Mouse (Mus musculus) liver, embryonic 11.5 days (tissue): Measurements from ENCODE around the gene Zfp879. TPM values are rescaled to one million over a fixed set of nuclear protein-coding genes. Genes with fewer than 3 reads are reported as not detected.

Experiments
- ATAC-seq: fragments of 200-750 bp; cut with Nextera tagmentation; replicated peaks from 2 replicates; pipeline ENCODE4 v1.8.0; 2017; ENCODE audit warnings: moderate number of reproducible peaks, mild to moderate bottlenecking, moderate TSS enrichment, moderate library complexity; ENCODE audit not compliant: low FRiP score
- DNase-seq: peaks from one replicate; pipeline ENCODE4 v3.0.0-alpha.2; 2017; ENCODE audit warnings: low spot score
- H3K27ac ChIP-seq: fragments of 300-500 bp; sonication (generic); 2 replicates; pipeline ENCODE4 v1.5.1; 2014; ENCODE audit warnings: mild to moderate bottlenecking, low read depth, low read length, control low read depth
- H3K27me3 ChIP-seq: fragments of 300-500 bp; sonication (generic); replicated peaks from 2 replicates; pipeline ENCODE4 v1.6.1; 2014; ENCODE audit warnings: low read length, mixed read lengths; ENCODE audit not compliant: control insufficient read depth, insufficient read depth
- H3K36me3 ChIP-seq: fragments of 300-500 bp; sonication (generic); 2 replicates; pipeline ENCODE4 v1.6.1; 2014; ENCODE audit warnings: mild to moderate bottlenecking, low read length, moderate library complexity, mixed read lengths; ENCODE audit not compliant: control insufficient read depth, insufficient read depth
- H3K4me1 ChIP-seq: fragments of 300-500 bp; sonication (generic); replicated peaks from 2 replicates; pipeline ENCODE4 v1.6.1; 2014; ENCODE audit warnings: low read length, mixed read lengths; ENCODE audit not compliant: control insufficient read depth, insufficient read depth
- H3K4me2 ChIP-seq: fragments of 300-500 bp; sonication (generic); 2 replicates; pipeline ENCODE4 v1.6.1; 2014; ENCODE audit warnings: mild to moderate bottlenecking, control low read depth, moderate library complexity
- H3K4me3 ChIP-seq: fragments of 300-500 bp; sonication (generic); 2 replicates; pipeline ENCODE4 v1.5.1; 2014; ENCODE audit warnings: low read depth, low read length, control low read depth
- H3K9ac ChIP-seq: fragments of 300-500 bp; sonication (generic); 2 replicates; pipeline ENCODE4 v1.6.1; 2014; ENCODE audit warnings: low read depth, low read length, control low read depth
- H3K9me3 ChIP-seq: fragments of 300-500 bp; sonication (generic); 2 replicates; pipeline ENCODE4 v1.6.1; 2016; ENCODE audit warnings: low read length, inconsistent platforms, mixed read lengths; ENCODE audit not compliant: control insufficient read depth
- WGBS: fragments of 180-500 bp; shearing (Covaris S2); extraction: QIAGEN DNeasy Blood & Tissue Kit; methylation state at CpG from one replicate; pipeline ENCODE4 v1.1.7; 2014; 5-methylcytosine and 5-hydroxymethylcytosine counted together
- polyA plus RNA-seq: library from polyadenylated mRNA; unstranded; fragments of >200 nt; fragmentation: Nextera tagmentation; extraction: Ambion mirVana; gene quantifications from 2 replicates; pipeline ENCODE4 v1.2.1, GENCODE M21; 2014

Gene Zfp879
- polyA plus RNA-seq, 1 experiment from 2014 or later: 0.36 TPM

DNA sequence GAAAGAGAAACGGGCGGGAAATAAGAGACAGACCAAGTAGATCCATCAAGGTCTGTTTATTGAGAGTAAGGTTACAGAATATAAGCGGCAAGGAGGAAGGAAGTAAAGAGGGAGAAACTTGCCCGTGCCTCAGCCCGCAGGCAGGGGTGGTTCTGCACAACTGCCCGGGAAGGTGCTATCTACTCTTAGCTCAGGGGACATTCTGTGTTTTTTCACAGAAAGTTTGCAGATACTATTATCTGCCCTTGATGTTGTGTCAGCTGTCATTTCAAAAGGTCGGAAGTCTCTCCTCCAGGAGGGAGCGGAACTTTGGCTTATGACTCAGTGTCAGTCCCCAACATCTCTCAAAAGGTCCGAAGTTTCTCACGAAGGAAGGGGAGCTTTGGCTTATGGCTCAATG is 8.0 kb upstream of the Zfp879 start:
- WGBS: 3% methylated on average over 10 of the region's 10 CpGs
- ATAC-seq (no peak), DNase-seq (no peak)
- H3K27ac ChIP-seq: no peak overlapping the region
- no peak overlapping the region for H3K4me2 ChIP-seq
- H3K9me3 ChIP-seq: no peaks in the 10 kb centered on the region
- H3K4me3 ChIP-seq: no peak overlapping the region
- no peaks in the 10 kb centered on the region for H3K36me3 ChIP-seq
- H3K4me1 ChIP-seq: no peaks in the 10 kb centered on the region; the same call in 1 of the 2 replicates
- H3K9ac ChIP-seq: no peak overlapping the region
- H3K27me3 ChIP-seq: peaks cover 56% of the 10 kb centered on the region

DNA sequence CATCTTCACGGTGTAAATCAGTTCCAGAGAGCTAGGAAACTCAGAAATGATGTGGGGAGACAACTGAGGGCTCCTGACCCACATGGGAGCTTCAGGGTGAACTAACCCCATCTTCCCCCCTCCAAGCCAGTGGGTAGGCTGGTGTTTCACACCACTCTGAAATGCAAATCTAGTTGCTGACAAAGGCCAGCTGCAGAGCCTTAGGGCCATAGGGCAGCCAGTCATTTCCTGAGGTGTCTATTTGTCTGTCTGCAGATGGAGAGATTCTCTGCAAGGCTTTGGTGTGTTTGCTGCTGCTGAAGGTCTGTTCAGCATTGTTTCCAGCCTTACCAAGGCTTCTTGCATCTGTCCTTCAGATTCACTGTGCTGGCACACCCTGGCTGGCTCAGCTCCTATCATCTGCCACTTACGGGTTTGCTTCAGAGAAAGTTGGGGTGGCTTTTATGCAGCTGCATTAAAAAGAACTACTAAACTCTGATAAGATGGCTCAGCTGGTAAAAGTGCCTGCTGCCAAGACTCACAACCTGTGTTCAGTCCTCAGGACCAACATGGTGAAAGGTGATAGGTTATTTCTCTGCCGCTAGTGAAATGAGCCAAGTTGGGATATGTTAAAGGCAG is 7.3 kb upstream of the Zfp879 start:
- Histone ChIP-seq H3K27ac (no peak overlapping the region), H3K27me3 (peaks cover 56% of the 10 kb centered on the region), H3K4me1 (no peaks in the 10 kb centered on the region; the same call in 1 of the 2 replicates), H3K4me3 (no peak overlapping the region), H3K36me3 (no peaks in the 10 kb centered on the region), H3K9ac (no peak overlapping the region), H3K9me3 (no peaks in the 10 kb centered on the region), H3K4me2 (no peak overlapping the region)
- no peak for ATAC-seq
- WGBS: 39% methylated on average over 3 of the region's 3 CpGs
- no peak for DNase-seq

DNA sequence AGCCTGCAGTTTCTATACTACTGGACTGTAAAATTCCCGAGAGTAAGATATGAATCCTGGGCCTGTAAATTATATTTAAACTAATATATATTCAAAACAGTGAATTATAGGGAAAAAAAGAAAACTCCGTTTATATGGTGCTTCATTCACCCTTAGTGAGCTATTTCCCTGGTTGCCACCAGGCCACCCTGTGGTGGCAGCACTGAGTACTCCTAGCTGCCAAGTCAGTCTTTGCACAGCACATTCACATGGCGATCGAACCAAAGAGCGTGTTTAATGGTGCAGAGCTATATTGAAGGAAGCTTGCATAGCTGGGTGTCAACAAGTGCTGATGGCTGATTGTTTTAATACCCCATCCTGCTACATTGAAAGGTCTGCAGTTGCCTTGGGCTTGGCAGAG is 5.7 kb upstream of the Zfp879 start:
- Histone ChIP-seq H3K4me3 (no peak overlapping the region), H3K9ac (no peak overlapping the region), H3K4me2 (no peak overlapping the region), H3K9me3 (no peaks in the 10 kb centered on the region), H3K36me3 (no peaks in the 10 kb centered on the region), H3K4me1 (no peaks in the 10 kb centered on the region; the same call in 1 of the 2 replicates), H3K27ac (no peak overlapping the region), H3K27me3 (peaks cover 47% of the 10 kb centered on the region)
- DNase-seq (no peak), ATAC-seq (no peak)
- WGBS: 68% methylated on average over 5 of the region's 5 CpGs

DNA sequence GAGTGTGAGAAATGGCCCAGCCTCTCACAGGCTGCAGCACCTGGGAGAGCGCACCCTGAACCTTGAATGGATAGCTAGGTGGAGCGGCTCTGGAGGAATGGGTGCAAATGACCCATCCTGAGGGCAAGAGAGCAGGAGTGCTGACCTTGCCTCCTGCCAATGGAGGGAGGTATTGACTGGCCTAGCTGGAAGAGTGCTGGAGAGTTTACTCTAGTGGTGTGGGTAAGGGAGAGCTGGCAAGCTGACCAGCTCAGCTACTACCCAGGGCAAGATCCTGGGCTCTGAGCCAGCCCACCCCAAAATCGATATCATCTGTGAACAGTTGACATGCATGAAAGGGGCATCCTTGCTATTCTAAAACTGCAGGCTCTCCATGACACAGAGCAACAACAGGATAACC is 4.6 kb upstream of the Zfp879 start:
- WGBS: 85% methylated on average over 3 of the region's 3 CpGs
- Histone ChIP-seq H3K4me3 (no peak overlapping the region), H3K36me3 (no peaks in the 10 kb centered on the region), H3K4me1 (peaks cover 4% of the 10 kb centered on the region; the same call in 1 of the 2 replicates), H3K9ac (no peak overlapping the region), H3K27ac (no peak overlapping the region), H3K4me2 (no peak overlapping the region), H3K9me3 (no peaks in the 10 kb centered on the region), H3K27me3 (peaks cover 36% of the 10 kb centered on the region)
- no peak for ATAC-seq
- no peak for DNase-seq

DNA sequence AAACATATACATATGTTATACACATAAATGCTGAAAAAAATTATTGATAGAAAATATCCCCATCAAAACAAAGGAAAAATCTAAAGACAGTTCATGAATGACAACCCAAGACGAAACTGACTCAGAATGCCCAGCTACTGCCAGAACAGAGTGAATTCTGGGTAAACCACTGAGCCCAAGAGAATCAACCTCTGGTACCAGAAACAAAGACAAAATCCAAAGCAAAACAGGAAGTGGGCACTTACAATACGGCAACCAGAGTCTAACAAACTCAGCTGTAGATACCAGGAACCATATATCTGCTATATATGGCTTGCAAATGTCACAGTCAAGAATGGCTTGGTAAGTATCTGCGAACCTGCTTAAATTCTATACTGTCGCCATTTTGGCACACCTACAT is 5.6 kb downstream of the Zfp879 start:
- no peaks in the 10 kb centered on the region for H3K27me3 ChIP-seq
- WGBS: 74% methylated on average over 4 of the region's 4 CpGs
- ATAC-seq: no peak

DNA sequence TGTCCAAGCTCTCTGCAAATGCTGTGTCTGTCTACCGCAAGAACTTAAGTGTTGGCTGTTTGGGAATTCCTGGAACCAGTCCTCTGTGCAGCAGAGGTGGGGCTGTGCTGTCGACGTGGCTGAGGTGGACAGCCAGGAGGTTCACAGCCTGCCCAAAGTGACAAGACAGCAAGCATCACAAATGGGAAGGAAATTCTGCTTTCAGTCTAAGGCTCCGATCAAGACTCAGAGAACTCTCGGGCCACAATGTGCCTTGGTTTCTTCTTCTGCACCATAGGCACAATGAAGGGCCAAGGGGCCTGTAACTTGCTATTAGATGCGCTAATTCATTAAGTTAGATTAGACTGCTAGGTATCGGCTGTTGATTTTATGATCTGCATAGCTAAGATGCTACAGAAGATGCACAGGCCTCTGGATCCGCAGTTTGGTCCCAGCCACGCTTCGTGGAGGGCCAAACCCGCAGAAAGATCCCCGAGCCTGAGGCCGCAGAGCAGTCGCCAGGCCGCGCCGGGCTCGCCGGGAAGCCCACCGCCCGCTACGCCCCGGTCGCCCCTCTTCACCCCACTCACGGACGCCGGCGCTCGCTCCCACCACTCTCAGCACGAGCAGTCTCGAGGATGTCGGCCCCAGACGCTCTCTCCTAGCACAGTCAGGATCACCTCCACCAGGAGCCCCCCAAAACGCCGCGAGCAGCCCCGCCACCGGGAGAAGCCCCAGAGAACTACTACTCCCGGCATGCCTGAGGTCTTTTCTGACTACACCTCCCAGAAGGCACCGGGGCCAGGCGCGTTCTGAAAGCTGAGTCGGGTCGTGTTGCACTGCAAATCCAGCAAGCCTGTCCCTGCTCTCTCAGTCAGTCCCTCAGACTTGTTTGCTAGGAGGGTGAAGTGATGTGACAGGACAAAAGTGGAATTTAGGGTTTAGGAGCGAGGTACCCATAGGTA is 14.1 kb downstream of the Zfp879 start, which contains the start of gene Zfp354c:
TSS of gene Zfp354c (minus strand) at position 715 of the 944 bp plus-strand sequence.
- DNase-seq (peak; percentile 86), ATAC-seq (peak; percentile 96)
- WGBS: 1% methylated on average over 45 of the region's 45 CpGs
- Histone ChIP-seq H3K9ac (peak within 1 kb of the TSS; percentile 78), H3K9me3 (no peaks in the 10 kb centered on the region), H3K36me3 (no peaks in the 10 kb centered on the region), H3K27me3 (no peaks in the 10 kb centered on the region), H3K4me2 (peak within 1 kb of the TSS; percentile 86), H3K4me3 (peak within 1 kb of the TSS; percentile 83), H3K27ac (no peak within 1 kb of the TSS), H3K4me1 (peaks cover 6% of the 10 kb centered on the region; the same call in 1 of the 2 replicates)

More for the DNA sequence above, 5.6 kb downstream of the Zfp879 start:
- Histone ChIP-seq H3K36me3 (0 out of 2 replicates have a peak, but pooled peaks cover 2% of the 10 kb centered on the region), H3K27ac (no peak overlapping the region), H3K4me3 (no peak overlapping the region), H3K9me3 (no peaks in the 10 kb centered on the region; the same call in 1 of the 2 replicates), H3K4me2 (no peak overlapping the region), H3K4me1 (no peaks in the 10 kb centered on the region), H3K9ac (no peak overlapping the region)
- no peak for DNase-seq

DNA sequence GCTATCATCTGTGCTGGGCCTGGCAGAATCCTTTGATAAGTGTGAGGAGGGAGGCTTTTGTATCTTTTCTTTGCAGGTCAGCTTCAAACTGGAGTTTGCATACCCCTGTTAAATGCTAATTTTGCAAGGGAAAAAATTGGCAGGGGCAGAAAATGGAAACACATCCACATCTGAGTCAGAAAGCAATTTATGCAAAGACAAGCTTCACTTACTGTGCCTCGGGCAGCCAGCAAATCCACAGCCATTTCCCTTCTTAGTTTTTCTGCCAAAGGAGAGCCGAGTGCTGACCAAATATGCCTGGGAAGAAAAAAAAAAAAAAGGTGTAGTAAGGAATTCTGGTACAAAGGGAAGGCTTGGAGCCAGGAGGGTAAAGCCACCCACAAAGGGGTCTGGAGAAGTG is 15.1 kb downstream of the Zfp879 start:
- no peaks in the 10 kb centered on the region for H3K9me3 ChIP-seq
- H3K9ac ChIP-seq: no peak overlapping the region
- DNase-seq: no peak
- no peaks in the 10 kb centered on the region for H3K27me3 ChIP-seq
- WGBS: 67% methylated on average over 2 of the region's 2 CpGs
- H3K36me3 ChIP-seq: no peaks in the 10 kb centered on the region
- H3K4me1 ChIP-seq: peaks cover 6% of the 10 kb centered on the region; the same call in 1 of the 2 replicates
- H3K27ac ChIP-seq: no peak overlapping the region
- peak overlapping the region; percentile 83; the same call in 1 of the 2 replicates for H3K4me3 ChIP-seq
- peak overlapping the region; percentile 86 for H3K4me2 ChIP-seq
- no peak for ATAC-seq

DNA sequence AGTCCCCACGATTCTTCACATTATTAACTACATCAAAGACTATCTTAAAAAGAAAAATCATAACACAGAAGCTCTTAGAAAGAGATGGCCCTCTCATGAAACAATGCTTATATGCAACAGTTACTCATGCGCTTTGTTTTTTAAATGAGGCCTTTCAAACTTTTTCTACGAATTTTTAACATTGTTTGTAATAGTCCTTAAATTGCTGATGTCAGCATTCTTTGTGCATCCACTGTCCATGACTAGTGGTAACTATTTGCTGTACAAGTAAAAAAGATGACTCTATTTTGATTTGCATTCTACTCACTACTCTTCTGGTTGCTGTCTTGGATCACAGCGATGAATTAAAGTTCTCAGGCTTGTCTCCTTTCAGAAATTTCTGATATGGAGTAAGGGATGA is 27.1 kb downstream of the Zfp879 start:
- DNase-seq: no peak
- no peaks in the 10 kb centered on the region for H3K4me1 ChIP-seq
- no peaks in the 10 kb centered on the region for H3K27me3 ChIP-seq
- no peak for ATAC-seq
- H3K4me3 ChIP-seq: no peak overlapping the region
- no peak overlapping the region for H3K4me2 ChIP-seq
- peaks cover 13% of the 10 kb centered on the region for H3K9me3 ChIP-seq
- no peak overlapping the region for H3K9ac ChIP-seq
- WGBS: 89% methylated on average over 4 of the region's 4 CpGs
- peaks cover 45% of the 10 kb centered on the region for H3K36me3 ChIP-seq
- H3K27ac ChIP-seq: no peak overlapping the region
